Mouse (Mus musculus): Measurements from ENCODE around the gene Serpinh1.
A peak's percentile ranks its signal among the peaks of the same experiment; 100 is the strongest.
"Not testable (repeated sequence)": the region's sequence is repeated elsewhere in the genome, so short reads cannot be mapped to it uniquely, and the experiment has no call there.

Gene Serpinh1

GRCm38 (mm10) chr7:99374325-99374724 is 21.3 kb upstream of the Serpinh1 start:
- DNase-seq (ENCODE audit: low spot score): not testable (repeated sequence)

GRCm38 (mm10) chr7:99366716-99367115 is 13.7 kb upstream of the Serpinh1 start:
- DNase-seq (ENCODE audit: low spot score): no peak

- DNase-seq (ENCODE audit: low spot score): no peak
Measured at GRCm38 (mm10) chr7:99365069-99365468, 12.0 kb upstream of the Serpinh1 start.

GRCm38 (mm10) chr7:99362137-99362536 is 9.1 kb upstream of the Serpinh1 start:
- no peak for DNase-seq (ENCODE audit: low spot score)

GRCm38 (mm10) chr7:99360803-99361414 is 7.9 kb upstream of the Serpinh1 start:
- no peak for DNase-seq (ENCODE audit: low spot score)

GRCm38 (mm10) chr7:99360021-99360802 is 7.2 kb upstream of the Serpinh1 start:
- no peak for DNase-seq (ENCODE audit: low spot score)

GRCm38 (mm10) chr7:99358371-99358770 is 5.3 kb upstream of the Serpinh1 start:
- no peak for DNase-seq (ENCODE audit: low spot score)

- DNase-seq (ENCODE audit: low spot score): no peak
Measured at GRCm38 (mm10) chr7:99357201-99357600, 4.2 kb upstream of the Serpinh1 start.

GRCm38 (mm10) chr7:99356244-99356930 is 3.3 kb upstream of the Serpinh1 start:
- no peak for DNase-seq (ENCODE audit: low spot score)

- DNase-seq (ENCODE audit: low spot score): no peak
Measured at GRCm38 (mm10) chr7:99355731-99356131, 2.7 kb upstream of the Serpinh1 start.

GRCm38 (mm10) chr7:99351802-99352517 is 1.1 kb downstream of the Serpinh1 start:
- DNase-seq (ENCODE audit: low spot score): no peak

- DNase-seq (ENCODE audit: low spot score): no peak
Measured at GRCm38 (mm10) chr7:99351104-99351801, 1.8 kb downstream of the Serpinh1 start.

- DNase-seq (ENCODE audit: low spot score): no peak
Measured at GRCm38 (mm10) chr7:99349782-99350720, 3.0 kb downstream of the Serpinh1 start.

GRCm38 (mm10) chr7:99348883-99349282 is 4.2 kb downstream of the Serpinh1 start:
- DNase-seq (ENCODE audit: low spot score): no peak

GRCm38 (mm10) chr7:99347268-99347667 is 5.8 kb downstream of the Serpinh1 start:
- DNase-seq (ENCODE audit: low spot score): no peak

GRCm38 (mm10) chr7:99343577-99343976 is 9.5 kb downstream of the Serpinh1 start:
- DNase-seq (ENCODE audit: low spot score): no peak

GRCm38 (mm10) chr7:99340736-99341135 is 12.3 kb downstream of the Serpinh1 start:
- DNase-seq (ENCODE audit: low spot score): no peak

GRCm38 (mm10) chr7:99332774-99333480 is 20.1 kb downstream of the Serpinh1 start:
- peak; percentile 70 for DNase-seq (ENCODE audit: low spot score)

GRCm38 (mm10) chr7:99330012-99330411 is 23.0 kb downstream of the Serpinh1 start:
- no peak for DNase-seq (ENCODE audit: low spot score)

- no peak for DNase-seq (ENCODE audit: low spot score)
Measured at GRCm38 (mm10) chr7:99328847-99329246, 24.2 kb downstream of the Serpinh1 start.

Data from urinary bladder, postnatal 10 days (tissue).